In genomic region chr16:97492369-97492768, GRCm38 (mm10) we compare ENCODE assay signal across 23 mouse cellular contexts. TPM values are rescaled to one million over a fixed set of nuclear protein-coding genes. Genes with fewer than 3 reads are reported as not detected.
"Had no signal": no experiment of that assay in that cellular context is flagged by ENCODE, and none has a peak within 500 bp of the region (broad histone marks: within the 10 kb centered on the region; RNA-seq: fewer than 3 reads in every experiment).

No protein-coding gene starts in this region.

- ATAC-seq: intestine, postnatal 0 days had no signal

- H3K4me3 ChIP-seq: layer of hippocampus, adult 2 months; left cerebral cortex, adult 2 months; liver, embryonic 15.5 days; lung, embryonic 15.5 days had no signal

- DNase-seq: kidney, adult 2 months; kidney, postnatal 25 days; layer of hippocampus, postnatal 36 days; lung, postnatal 10 days; lung, postnatal 4 days; midbrain, embryonic 14.5 days; right cerebral cortex, postnatal 14 days; right cerebral cortex, postnatal 4 days; thymus, postnatal 25 days had no signal

- H3K27ac ChIP-seq: kidney, postnatal 0 days; layer of hippocampus, adult 2 months; left cerebral cortex, adult 2 months; liver, embryonic 15.5 days; lung, embryonic 15.5 days had no signal

- H3K27me3 ChIP-seq: liver, embryonic 15.5 days; lung, embryonic 15.5 days had no signal

- H3K9me3 ChIP-seq: liver, embryonic 15.5 days; lung, embryonic 15.5 days had no signal

- H3K4me2 ChIP-seq: liver, embryonic 15.5 days; lung, embryonic 15.5 days; midbrain, embryonic 11.5 days had no signal

- H3K36me3 ChIP-seq: liver, embryonic 15.5 days; lung, embryonic 15.5 days had no signal

- H3K4me1 ChIP-seq: liver, embryonic 15.5 days; lung, embryonic 15.5 days had no signal

- H3K9ac ChIP-seq: liver, embryonic 15.5 days; lung, embryonic 15.5 days had no signal

RNA-seq across cellular contexts. Expression of gene Fam3b, which starts 22.2 kb away (rescaled TPM):
- polyA plus RNA-seq: kidney, adult 2 months; kidney, embryonic 14.5 days; kidney, postnatal 0 days; limb, embryonic 11.5 days; limb, embryonic 14.5 days; liver, adult 2 months; liver, embryonic 15.5 days; lung, embryonic 15.5 days; midbrain, embryonic 11.5 days; midbrain, embryonic 14.5 days; midbrain, postnatal 0 days; neural tube, embryonic 11.5 days; neural tube, embryonic 14.5 days had no signal

RNA-seq across cellular contexts. Expression of gene Mx1, which starts 29.7 kb away (rescaled TPM):
- polyA plus RNA-seq: kidney, embryonic 14.5 days; neural tube, embryonic 11.5 days; neural tube, embryonic 14.5 days had no signal
